Mouse (Mus musculus): ENCODE measurements around the gene Cog2. TPM values are rescaled to one million over a fixed set of nuclear protein-coding genes. Genes with fewer than 3 reads are reported as not detected.

Gene Cog2
- total RNA-seq, 2 experiments from 2014 or later, result 43.9 to 46.5 TPM

DNA sequence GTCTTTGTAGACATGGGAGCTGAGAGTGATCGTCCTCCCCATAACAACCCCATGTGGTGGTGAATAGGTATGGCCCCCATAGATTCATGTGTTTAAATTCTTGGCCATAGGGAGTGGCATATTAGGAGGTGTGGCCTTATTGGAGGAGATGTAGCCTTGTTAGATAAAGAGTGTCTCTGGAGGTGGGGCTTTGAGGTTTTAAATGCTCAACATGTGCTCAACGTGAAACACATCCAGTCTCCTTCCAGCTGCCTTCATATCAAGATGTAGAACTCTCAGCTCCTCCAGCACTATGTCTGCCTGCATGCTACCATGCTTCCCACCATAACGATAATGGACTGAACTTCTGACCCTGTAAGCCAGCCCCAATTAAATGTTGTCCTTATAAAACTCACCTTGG lies 4.5 kb upstream of the Cog2 start:
- no peak for DNase-seq (ENCODE audit: low spot score in 2 of 2)

GRCm38 (mm10) chr8:124516525-124516924 lies 4.0 kb upstream of the Cog2 start:
- DNase-seq (ENCODE audit: low spot score in 2 of 2), result no peak

DNA sequence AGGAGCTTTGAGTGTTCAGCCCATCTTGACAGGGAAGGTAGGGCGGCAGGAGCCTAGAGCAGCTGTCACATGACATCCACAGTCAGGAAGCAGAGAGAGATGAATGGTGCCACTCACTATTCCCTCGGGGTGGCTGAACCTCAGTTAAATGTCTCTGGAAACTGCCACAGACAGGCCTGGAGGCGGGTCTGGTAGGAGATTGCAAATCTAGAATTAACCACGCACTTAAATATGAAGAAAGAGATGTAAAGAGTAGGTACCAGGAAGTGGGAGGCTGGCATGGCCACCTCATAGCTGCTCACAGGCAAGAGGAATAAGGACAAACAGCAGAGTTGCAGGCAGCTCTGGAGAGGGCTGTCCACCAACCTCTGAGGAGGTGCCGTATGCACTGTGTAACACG lies 3.4 kb upstream of the Cog2 start:
- no peak for DNase-seq (ENCODE audit: low spot score in 2 of 2)

- DNase-seq (ENCODE audit: low spot score in 2 of 2), result no peak
These were observed 1.4 kb downstream of the Cog2 start for GRCm38 (mm10) chr8:124521946-124522345.

DNA sequence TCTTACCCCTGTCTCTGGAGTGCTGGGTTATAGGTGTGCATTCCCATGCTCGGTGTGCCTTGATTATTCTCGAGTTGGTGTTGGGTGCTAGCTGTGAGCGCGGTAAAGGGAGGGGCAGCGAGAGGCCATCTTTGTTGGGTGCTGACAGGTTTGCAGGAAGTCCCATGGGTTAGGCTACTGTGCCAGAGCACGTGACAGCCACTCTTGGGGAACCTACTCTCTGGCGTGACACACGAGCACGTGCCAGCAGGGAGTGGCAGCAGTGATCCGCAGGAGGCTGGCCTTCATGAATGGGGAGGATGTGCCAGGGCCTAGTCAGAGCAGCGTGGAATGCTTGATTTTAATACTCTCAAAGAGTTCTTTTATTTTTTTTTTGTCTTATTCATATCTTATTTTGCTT lies 5.7 kb downstream of the Cog2 start:
- no peak for DNase-seq (ENCODE audit: low spot score in 2 of 2)

DNA sequence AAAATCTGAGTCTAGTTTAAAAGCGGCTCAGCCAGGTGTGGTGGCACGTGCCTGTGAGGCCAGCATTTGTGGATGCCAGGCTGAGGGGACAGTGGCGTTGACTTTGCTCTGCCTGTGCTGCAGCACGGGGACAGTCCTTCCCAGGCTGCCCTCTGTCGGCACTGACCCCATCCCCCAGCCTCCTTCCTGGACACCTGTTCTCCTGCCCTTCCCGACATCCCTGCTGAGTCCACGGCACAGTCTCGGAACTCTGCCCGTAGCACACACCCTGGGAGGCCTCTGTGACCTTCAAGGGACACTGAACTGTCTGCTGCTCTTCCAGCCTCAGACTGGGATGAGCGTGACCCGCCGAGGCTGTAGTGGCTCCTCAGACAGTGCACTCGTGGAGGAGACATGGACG lies 9.5 kb downstream of the Cog2 start:
- DNase-seq (ENCODE audit: low spot score in 2 of 2), result no peak

- no peak for DNase-seq (ENCODE audit: low spot score in 2 of 2)
These were observed 10.0 kb downstream of the Cog2 start for GRCm38 (mm10) chr8:124530556-124530955.

GRCm38 (mm10) chr8:124530996-124531395 lies 10.4 kb downstream of the Cog2 start:
- no peak for DNase-seq (ENCODE audit: low spot score in 2 of 2)

DNA sequence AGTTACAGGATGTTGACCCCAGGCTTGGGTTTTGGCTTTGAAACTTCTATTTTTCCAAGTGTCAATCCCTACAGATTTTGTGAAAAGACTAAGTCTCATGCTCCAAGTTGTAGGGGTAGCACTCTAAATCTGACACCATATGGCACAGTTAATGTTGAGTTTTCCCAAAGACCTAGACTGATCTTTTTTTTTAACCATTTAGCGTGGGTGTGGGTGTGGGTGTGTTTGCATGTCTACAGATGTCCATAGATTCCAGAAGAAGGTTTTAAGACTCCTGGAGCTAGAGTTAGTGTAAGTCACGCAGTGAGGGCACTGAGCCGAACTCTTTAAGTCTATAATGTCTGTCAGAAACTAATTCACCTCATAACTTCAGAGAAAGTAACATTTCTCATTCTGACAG lies 12.1 kb downstream of the Cog2 start:
- DNase-seq (ENCODE audit: low spot score in 2 of 2), result no peak

GRCm38 (mm10) chr8:124535451-124535850 lies 14.9 kb downstream of the Cog2 start:
- DNase-seq (ENCODE audit: low spot score in 2 of 2), result no peak

DNA sequence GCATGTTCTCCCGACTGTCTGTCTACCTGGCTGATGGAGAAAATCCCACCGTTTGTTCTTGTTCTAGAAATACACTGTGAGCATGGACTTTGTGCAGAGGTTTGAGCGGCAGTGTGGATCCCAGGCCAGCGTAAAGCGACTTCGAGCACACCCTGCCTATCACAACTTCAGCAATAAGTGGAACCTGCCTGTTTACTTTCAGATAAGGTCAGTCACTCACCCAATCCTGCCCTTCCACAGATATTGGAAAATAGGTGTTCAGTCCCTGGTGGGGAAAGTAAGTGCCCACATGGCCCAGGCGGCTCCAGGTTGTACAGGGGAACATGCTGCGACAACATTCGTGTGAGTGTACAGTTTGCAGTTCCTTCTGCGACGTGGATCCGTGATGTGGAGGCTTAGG lies 20.3 kb downstream of the Cog2 start:
- DNase-seq (ENCODE audit: low spot score in 2 of 2), result no peak

DNA sequence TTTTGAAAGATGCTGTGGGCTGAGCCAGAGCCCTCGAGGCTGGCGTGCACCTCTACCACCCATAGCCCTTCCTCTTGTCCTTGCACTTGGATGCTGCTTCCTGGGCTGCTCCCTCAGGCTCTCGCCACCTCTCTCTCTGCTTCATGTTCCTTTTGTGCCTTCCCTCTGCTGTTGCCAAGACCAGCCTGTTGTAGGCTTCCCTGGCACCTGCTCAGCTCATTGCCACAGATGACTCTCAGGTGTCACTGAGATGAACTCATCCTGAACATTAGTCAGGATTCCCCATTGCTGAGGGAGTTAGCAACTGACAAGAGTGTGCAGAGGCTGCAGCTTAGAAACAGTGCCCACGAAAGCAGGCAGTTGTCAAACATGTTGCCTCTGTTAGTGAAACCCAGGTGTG lies 21.4 kb downstream of the Cog2 start:
- no peak for DNase-seq (ENCODE audit: low spot score in 2 of 2)

DNA sequence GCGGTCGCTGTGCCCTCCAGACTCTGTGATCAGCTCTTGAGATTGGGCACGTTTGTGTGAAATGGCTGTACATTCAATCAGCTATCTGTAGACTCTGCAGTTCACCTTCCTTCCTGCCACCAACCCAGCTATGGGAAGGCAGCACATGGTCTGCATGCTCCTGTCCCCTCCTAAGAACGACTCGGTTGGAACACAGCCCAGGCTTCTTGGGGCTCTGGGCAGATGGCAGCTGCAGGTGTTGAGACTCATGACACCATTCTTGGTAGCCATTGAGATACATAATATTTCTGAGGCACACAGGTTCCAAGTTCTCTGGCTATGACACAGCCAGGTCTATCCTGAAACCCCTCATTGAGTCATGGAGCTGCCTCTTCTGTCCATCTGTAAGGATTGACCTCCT lies 22.7 kb downstream of the Cog2 start:
- no peak for DNase-seq (ENCODE audit: low spot score in 2 of 2)

GRCm38 (mm10) chr8:124546371-124546770 lies 25.8 kb downstream of the Cog2 start:
- no peak for DNase-seq (ENCODE audit: low spot score in 2 of 2)

DNA sequence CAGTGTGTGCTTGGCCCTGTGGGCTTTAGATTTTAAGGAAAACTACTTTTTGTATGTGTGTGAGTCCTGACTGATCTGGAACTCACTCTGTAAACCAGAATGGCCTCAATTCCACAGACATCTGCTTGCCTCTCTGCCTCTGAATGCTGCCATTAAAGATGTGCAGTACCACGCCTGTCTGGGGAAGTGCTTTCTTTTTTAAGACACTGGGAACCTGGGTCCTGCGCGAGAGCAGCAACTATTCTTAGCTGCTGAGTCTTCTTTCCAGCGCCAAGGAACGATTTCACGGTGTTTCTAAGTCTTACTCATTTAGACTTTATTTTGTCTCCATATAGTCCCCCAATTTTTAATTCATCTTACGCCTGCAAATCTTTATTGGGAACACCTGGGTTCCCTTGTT lies 26.2 kb downstream of the Cog2 start:
- DNase-seq (ENCODE audit: low spot score in 2 of 2), result no peak

DNA sequence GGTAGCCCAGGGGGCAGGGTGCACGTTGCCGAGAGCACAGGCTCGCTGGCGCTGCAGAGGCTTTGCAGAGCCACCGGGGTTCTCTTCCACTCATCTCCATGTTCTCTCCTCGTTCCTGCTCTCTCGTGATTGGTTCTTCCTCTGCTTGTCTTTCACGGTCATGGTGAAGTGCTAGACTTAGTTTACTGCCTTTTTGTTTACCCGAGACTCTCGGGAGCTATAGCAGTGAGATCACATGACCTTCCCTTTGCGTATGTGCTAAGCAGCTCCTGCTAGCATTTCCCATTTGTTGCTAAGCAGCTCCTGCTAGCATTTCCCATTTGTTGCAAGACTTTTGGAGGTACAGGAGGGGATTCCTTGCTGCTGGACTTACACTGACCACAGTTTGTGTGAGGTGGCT lies 26.7 kb downstream of the Cog2 start:
- DNase-seq (ENCODE audit: low spot score in 2 of 2), result no peak

GRCm38 (mm10) chr8:124548187-124548586 lies 27.6 kb downstream of the Cog2 start:
- no peak for DNase-seq (ENCODE audit: low spot score in 2 of 2)

GRCm38 (mm10) chr8:124551011-124551661 lies 30.6 kb downstream of the Cog2 start:
- no peak for DNase-seq (ENCODE audit: low spot score in 2 of 2)

DNA sequence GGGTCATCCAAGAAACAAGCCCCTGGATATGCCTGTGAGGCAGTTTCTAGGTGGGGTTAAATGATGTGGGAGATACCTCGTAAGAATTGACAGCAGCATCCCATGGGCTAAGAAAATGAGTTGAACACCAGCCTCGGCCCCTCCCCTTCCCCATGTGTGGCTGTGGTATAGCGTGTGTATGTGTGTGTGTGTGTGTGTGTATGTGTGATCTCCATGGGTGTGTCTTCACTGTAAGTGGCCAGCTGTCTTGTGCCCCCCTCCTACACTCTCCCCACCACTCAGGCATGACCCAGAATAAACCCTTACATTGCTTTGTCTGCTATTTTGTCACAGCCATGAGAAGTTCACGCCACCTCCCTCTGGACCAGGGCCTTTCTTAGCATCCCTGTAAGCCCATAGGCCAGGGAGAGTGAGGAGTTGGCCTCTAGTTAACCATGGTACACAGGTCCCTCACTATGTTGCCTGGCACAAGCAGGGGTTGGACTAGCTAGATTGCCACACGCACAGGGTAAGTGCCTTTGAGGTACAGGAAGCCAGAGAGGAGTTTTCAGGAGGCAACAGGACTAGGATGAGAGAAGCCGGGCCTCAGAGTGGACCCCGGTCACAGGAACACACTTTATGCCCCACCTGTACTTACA lies 34.7 kb downstream of the Cog2 start:
- no peak for DNase-seq (ENCODE audit: low spot score in 2 of 2)

- DNase-seq (ENCODE audit: low spot score in 2 of 2), result no peak
These were observed 35.6 kb downstream of the Cog2 start for GRCm38 (mm10) chr8:124556164-124556563.

GRCm38 (mm10) chr8:124556658-124557057 lies 36.1 kb downstream of the Cog2 start:
- no peak for DNase-seq (ENCODE audit: low spot score in 2 of 2)

DNA sequence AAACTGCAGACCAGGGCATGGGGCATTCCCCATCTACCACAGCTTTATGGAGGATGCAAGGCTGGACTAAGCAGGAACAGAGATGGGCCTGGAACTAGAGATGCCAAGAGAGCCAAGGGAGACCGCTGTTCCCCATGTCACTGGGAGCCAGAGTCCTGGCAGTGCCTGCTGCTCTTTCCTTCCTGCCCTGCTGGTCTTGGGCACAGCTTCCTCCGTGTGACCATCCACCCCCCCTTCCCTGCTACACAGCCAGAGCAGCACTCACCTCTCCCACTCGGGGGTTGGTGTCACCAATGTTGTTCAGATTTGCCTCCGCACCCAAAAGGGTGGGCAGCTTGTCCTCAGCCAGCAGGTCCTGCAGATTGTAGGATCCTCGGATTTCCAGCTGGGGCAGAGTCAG lies 36.9 kb downstream of the Cog2 start:
- DNase-seq (ENCODE audit: low spot score in 2 of 2), result no peak

DNA sequence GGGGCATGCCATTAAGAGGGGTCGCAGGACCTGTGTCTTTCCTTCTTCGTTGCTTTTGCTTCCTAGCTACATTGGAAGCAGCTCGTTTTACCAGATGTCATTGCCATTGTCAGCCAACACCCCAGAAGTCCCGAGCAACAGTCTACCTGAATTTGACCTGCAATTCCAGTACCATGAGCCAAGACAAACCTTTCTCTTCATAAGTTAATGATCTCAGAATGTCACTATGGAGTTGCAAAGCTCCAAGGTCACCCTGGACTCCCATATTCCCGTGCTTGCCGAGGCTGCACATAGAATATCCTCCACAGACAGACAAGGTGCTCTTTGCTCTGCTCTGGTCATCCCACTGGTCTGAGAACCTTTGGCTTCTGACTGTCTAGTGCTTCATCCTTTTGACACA lies 46.6 kb downstream of the Cog2 start:
- no peak for DNase-seq (ENCODE audit: low spot score in 2 of 2)

Data from adrenal gland, adult 18-20 months (tissue).